Mouse (Mus musculus): ENCODE results near the gene Atp1a4.
A peak's percentile ranks its signal among the peaks of the same experiment; 100 is the strongest.
"Not testable (repeated sequence)": the region's sequence is repeated elsewhere in the genome, so short reads cannot be mapped to it uniquely, and the experiment has no call there.

Gene Atp1a4

GRCm38 (mm10) chr1:172281522-172282254 is 23.5 kb upstream of the Atp1a4 start:
- no peak for DNase-seq (ENCODE audit: low spot score)

DNA sequence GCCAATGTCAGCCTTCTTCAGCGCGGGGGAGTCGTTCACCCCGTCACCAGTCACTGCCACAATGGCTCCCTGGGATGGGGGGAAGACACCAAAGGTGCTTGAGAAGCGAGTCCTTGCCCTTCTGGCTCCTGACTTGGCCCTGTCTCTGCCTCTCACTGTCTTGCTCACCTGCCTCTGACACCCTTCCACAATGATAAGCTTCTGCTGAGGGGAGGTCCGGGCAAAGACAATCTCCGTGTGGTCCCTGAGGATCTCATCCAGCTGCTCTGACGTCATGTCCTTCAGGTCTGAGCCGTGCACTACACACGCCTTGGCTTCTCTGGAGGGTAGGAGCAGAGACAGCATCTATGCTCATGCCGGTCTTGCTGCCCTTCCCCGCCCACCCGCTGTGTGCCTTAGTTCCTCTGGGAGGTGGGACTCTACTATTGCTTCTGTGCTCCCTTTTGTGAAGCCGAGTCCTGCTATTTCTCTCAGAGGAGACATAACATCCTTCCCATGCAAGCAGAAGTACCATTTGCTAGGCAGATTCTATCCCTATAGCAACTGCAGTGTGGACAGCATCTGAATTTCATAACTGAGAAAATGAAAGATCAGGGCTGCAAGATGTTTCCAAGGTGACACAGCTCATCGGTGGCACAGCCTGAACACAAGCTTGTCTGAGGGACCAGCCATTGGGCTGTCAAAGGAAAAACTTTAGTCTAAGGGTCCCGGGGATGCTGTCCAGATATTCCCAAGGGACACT is 21.7 kb upstream of the Atp1a4 start:
- no peak for DNase-seq (ENCODE audit: low spot score)

DNA sequence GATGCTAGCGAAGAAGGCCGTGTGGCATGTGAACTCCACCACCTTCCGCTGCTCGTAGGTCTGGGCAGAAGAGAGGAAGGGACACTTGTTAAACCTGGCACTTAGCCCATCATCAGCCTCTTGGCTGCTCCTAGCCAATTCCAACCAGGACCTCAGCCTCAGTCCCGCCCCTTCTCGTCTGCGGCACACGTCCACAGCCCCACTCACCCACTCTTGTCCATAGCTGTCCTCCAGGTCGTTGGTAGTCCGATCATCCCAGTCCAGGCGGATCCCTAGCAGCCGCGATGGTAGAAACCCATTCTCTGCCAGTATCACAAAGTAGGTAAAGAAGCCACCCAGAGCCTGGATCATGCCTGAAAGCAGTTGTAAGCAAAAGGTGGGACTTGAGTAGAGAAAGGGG is 20.1 kb upstream of the Atp1a4 start:
- DNase-seq (ENCODE audit: low spot score): no peak

DNA sequence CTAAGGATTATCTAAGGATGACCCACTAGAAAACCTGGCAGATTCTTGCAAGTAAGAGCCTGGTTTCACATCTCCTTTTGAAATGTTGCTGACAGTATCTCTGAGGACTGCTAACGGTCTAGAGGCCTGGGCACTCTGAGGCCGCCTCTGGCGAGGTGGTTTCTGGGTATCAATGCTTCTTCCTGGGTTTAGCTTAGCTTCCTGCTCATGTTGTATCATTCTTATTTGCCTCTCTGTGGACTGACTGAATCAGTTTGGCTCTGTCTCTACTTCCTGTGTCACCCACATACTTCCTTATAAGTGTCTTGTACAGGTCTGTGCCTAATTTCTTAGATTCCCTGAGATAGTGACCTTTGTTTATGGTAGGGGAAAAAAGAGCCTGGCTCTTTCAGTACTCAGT is 19.0 kb upstream of the Atp1a4 start:
- peak; percentile 45 for DNase-seq (ENCODE audit: low spot score)

DNA sequence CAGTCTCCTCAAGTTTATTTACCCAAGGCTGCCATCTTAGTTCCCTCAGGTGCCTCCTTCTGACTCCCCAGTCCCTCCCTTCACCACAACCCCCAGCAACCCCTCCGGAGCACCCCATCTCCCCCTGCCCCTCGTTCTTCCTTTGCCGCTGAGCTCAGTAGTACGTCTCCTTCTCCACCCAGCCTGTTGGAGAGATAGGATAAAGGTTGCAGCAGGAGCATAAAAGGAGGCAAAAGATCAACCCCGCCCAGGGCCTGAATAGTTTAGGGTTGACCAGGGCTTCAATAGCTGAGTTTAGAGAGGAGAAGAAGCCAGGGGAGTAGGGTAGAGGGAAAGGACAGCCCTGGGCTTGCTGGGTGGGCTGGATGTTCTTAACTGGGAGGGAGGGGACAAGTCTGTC is 16.3 kb upstream of the Atp1a4 start:
- DNase-seq (ENCODE audit: low spot score): no peak

DNA sequence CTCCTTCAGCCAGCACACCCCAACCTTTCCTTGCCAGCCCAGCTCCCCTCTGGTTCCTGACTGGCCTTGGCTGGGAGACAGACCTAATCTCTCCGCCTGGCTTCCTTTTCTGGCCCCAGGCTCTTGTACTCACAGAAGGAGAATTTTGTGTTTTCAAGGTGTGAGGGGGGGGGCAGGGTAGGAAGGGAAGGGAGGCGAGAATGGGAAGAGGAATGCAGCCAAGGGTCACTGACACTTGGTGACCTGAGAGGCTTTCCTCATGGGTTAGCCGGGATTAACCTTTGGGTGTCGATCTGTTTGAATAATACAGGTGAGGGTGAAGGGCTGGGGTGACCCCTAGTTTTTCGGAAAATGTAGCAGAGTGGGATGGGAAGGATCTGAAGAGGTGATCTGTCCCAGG is 15.9 kb upstream of the Atp1a4 start:
- no peak for DNase-seq (ENCODE audit: low spot score)

- DNase-seq (ENCODE audit: low spot score): no peak
Observed at GRCm38 (mm10) chr1:172273386-172273785, 15.2 kb upstream of the Atp1a4 start.

DNA sequence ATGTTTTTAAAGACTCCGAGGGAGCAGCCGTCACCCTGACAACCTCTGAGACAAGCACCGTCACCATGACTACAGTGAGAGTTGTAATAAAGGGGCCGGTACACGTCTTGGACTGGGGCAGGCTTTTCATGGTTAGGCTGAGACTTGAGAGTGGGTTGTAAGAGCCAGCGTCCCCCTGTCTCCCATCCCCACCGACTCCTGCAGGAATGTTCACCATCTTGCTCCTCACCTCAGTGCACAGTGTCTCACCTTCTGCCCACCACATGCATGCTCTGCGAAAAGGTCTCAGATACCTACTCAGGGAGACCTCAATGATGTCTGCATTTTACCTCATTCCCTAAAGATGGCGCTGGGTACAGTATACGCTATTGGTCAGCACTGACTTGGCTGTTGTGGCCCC is 13.6 kb upstream of the Atp1a4 start:
- no peak for DNase-seq (ENCODE audit: low spot score)

DNA sequence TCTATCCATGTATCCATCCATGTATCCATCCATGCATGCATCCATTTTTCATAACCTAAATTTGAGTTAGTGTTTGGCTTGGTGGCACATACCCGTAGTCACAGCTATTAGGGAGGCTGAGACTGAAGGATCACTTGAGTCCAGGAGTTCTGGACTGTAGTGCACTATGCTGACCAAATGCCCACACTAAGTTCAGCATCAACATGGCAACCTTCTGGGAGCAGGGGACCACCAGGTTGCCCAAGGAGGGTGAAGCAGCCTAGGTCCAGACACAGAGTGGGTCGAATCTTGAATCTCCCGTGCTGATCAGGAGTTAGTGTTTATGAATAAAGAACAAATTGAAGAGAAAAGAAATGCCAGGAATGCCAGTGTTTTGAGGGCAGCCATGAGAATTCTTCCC is 13.0 kb upstream of the Atp1a4 start:
- no peak for DNase-seq (ENCODE audit: low spot score)

DNA sequence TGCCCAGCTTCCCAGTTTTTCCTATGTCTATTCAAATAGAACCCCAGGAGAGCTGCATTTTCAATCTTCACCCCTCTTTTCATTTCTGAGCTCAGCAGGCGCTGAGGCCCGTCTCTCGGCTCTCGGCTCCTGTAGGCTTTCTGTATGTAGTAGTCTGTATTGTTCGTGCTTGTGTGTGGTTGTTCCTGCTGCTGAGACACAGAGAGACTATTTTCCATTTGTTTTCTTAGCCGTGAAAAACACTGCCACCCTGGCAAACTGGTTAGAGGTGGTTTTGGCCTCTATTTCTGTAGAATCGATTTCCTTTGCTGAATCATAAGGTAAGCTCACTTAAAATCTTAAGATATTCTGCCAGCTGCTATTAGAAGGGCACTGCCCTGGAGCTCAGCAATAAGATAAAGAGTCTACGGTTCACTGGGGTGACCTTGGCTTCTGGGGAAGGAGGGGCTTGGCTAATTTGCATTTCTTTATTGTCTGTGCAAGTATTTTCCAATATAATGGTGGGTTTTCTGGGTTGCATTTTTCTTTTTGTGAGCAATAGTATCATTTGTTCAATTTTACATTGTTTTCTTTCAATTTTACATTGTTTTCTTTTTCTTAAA is 3.4 kb upstream of the Atp1a4 start, which contains the start of gene Igsf8:
Gene Igsf8 (plus strand): TSS at position 165 of the 602 bp plus-strand sequence.
- no peak for DNase-seq (ENCODE audit: low spot score)

GRCm38 (mm10) chr1:172247679-172248078 is 10.5 kb downstream of the Atp1a4 start:
- DNase-seq (ENCODE audit: low spot score): peak; percentile 37

GRCm38 (mm10) chr1:172247216-172247615 is 11.0 kb downstream of the Atp1a4 start:
- no peak for DNase-seq (ENCODE audit: low spot score)

GRCm38 (mm10) chr1:172244645-172245044 is 13.6 kb downstream of the Atp1a4 start:
- not testable (repeated sequence) for DNase-seq (ENCODE audit: low spot score)

DNA sequence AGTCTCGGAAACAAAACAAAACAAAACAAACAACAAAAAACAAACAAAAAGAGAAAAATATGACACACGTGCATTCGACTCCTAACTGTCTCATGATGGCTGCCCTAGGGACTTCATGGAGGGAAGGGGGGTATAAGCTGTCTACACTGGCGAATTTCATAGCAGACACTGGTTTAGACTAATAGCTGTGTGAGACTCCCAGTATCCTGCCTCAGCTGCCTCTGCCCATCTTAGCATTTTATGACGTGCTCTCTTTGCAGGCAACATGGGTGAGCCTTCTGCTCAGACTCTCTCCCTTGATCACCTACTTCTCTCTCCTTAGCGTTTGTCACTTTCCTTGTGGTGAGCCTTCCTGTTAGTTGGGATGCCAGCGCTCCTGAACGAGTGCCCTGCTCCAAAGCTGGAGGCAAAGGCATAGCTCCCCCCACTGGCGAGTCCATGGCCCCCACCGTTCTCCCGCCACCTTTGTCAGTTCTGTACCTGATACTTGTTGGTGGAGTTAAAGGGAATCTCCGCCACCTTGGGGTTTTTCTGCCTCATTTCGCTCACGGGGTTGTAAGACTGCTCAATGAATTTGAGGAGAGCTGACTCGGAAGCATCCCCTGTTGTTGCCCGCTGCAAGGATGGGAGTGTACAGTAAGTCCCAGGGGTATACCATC is 14.5 kb downstream of the Atp1a4 start:
- DNase-seq (ENCODE audit: low spot score): no peak

GRCm38 (mm10) chr1:172242401-172242800 is 15.8 kb downstream of the Atp1a4 start:
- no peak for DNase-seq (ENCODE audit: low spot score)

GRCm38 (mm10) chr1:172240945-172241708 is 17.1 kb downstream of the Atp1a4 start:
- DNase-seq (ENCODE audit: low spot score): no peak

- DNase-seq (ENCODE audit: low spot score): no peak
Observed at GRCm38 (mm10) chr1:172229215-172229614, 29.0 kb downstream of the Atp1a4 start.

- no peak for DNase-seq (ENCODE audit: low spot score)
Observed at GRCm38 (mm10) chr1:172228209-172228608, 30.0 kb downstream of the Atp1a4 start.

DNA sequence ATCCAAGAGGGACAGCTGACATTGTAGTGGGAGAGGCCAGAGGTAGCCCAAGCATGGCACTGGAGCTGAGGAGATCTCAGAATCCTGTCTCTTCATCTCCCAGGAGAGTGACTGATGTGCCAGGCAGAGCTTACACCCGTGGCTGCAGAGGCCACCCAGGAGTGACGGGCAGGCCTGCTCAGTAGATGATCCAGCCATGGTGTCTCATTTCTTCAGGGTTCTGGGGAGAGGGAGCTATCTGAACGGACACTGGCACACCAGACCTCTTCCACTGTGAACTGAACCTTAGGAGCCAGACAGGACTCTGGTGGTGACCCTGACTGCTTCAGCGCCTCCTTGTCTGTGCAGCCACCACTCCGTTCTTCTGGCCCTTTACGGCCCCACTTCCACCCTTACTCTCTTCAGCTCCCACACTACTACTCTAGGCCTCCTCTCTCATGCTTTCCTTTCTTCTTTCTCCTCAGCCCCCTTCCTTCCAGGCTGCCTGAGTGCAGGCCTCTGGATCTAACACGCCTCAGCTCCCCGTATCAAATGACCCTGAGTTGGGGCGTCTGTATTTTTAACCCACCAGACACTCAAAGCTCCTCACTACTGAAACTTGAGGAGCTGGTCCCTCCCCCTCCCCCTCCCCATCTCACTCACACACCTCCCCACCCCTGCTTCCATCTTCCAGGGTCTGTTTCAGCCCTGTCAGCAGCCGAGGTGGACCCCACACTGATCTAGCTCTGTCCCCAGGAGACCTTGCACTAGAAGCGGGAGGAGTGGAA is 36.7 kb downstream of the Atp1a4 start:
- DNase-seq (ENCODE audit: low spot score): no peak

DNA sequence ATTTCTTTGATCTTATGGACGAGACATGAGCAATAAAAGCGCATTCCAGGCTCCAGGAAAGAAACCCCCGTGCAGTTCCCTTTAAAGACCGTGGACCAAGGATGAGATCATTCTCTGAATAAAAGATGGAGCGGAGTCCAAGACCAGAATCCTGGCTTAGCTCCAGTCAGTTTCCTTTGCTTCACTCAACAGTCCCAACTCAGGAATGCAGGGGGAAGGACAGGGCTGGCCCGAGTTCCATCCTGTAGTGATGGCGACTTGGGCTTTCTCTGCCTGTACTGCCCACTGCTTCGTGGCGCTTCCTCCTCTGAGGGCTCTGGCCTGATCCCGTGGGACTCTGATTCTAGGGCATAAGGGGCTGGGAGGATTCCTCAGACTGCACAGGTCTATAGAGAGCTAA is 37.8 kb downstream of the Atp1a4 start:
- no peak for DNase-seq (ENCODE audit: low spot score)

Measured in T-cell, adult 2 months (primary cell).